Mouse (Mus musculus): Measurements from ENCODE around the gene Rab3gap1. TPM values are rescaled to one million over a fixed set of nuclear protein-coding genes. Genes with fewer than 3 reads are reported as not detected.

The Rab3gap1 gene
- total and polyA plus RNA-seq, 2 experiments from 2014 or later, result 13.5 to 34.6 TPM

DNA sequence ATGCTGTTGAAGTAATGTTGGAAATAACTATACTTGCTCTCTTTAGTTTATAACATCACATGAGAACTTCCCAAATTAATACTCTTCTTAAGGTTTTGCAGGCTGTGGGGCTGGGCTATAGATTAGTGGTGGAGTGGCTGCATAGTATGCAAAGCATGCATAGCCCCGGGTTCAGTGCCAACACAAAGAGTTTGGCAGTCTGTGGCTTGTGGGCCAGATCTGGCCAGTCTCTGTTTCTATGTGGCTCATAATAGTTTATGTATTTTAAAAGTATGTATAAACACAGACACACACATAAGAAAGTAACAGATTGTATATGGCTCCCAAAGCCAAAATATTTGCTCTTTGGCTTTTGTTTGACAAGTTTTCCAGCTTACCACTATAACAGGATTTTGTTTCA lies 47.2 kb downstream of the Rab3gap1 start:
- no peaks in the 10 kb centered on the region for H3K27me3 ChIP-seq (ENCODE audit: insufficient read depth, low read length)
- H3K4me3 ChIP-seq (ENCODE audit: low read depth, low read length), result no peak overlapping the region
- no peaks in the 10 kb centered on the region for H3K9me3 ChIP-seq (ENCODE audit: low read length)
- H3K9ac ChIP-seq, result no peak overlapping the region
- no peak for TF ChIP-seq CTCF (IDR thresholded peaks at IDR 0.05; ENCODE audit: low read depth)
- no peak for DNase-seq
- H3K4me1 ChIP-seq (ENCODE audit: insufficient read depth), result no peaks in the 10 kb centered on the region
- no peak overlapping the region for H3K4me2 ChIP-seq (ENCODE audit: low read depth)
- ATAC-seq, result no peak
- H3K27ac ChIP-seq (ENCODE audit: low read depth, low read length), result no peak overlapping the region
- 68% methylated on average over 1 of the region's 1 CpGs for WGBS
- peaks cover 6% of the 10 kb centered on the region for H3K36me3 ChIP-seq (ENCODE audit: insufficient read depth)

DNA sequence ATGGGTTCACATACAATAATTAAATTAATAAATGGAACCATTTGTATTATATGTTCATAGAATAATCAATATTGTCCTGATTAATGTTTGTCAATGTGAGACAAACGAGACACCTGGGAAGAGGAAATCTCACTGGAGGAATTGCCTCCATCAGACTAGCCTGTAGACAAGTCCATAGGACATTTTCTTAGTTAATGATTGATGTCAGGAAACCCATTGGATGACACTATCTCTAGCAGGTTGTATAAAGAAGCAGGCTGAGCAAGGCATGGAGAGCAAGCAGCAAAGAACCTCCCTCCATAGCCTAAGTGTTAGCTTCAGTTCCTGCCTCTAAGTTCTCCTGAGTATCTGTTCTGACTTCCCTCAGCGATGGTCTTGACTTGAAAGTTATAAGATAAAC lies 64.8 kb downstream of the Rab3gap1 start:
- no peak for TF ChIP-seq CTCF (IDR thresholded peaks at IDR 0.05; ENCODE audit: low read depth)
- no peaks in the 10 kb centered on the region for H3K27me3 ChIP-seq (ENCODE audit: insufficient read depth, low read length)
- H3K9me3 ChIP-seq (ENCODE audit: low read length), result no peaks in the 10 kb centered on the region
- no peaks in the 10 kb centered on the region for H3K4me1 ChIP-seq (ENCODE audit: insufficient read depth)
- 90% methylated on average over 2 of the region's 2 CpGs for WGBS
- H3K27ac ChIP-seq (ENCODE audit: low read depth, low read length), result no peak overlapping the region
- H3K9ac ChIP-seq, result no peak overlapping the region
- H3K4me2 ChIP-seq (ENCODE audit: low read depth), result no peak overlapping the region
- ATAC-seq (no peak), DNase-seq (no peak)
- no peak overlapping the region for H3K4me3 ChIP-seq (ENCODE audit: low read depth, low read length)
- H3K36me3 ChIP-seq (ENCODE audit: insufficient read depth), result peaks cover 29% of the 10 kb centered on the region

DNA sequence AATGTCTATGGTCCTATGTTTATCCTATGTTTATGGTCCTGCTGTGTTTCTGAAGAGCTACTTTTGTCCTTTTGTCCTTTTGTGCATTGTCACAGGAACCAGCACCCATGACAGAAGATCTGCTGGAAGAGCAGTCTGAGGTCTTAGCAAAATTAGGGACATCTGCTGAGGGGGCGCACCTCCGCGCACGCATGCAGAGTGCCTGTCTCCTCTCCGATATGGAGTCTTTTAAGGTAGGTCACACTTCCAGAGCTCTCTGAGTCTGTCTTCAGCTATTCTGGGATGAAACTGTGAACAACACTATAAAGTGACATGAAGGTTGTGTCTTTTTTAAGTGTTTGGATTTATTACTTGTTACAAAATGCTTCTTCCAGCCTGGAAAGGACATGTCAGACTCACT lies 65.7 kb downstream of the Rab3gap1 start:
- no peak overlapping the region for H3K27ac ChIP-seq (ENCODE audit: low read depth, low read length)
- peaks cover 37% of the 10 kb centered on the region for H3K36me3 ChIP-seq (ENCODE audit: insufficient read depth)
- H3K4me2 ChIP-seq (ENCODE audit: low read depth), result no peak overlapping the region
- no peak for TF ChIP-seq CTCF (IDR thresholded peaks at IDR 0.05; ENCODE audit: low read depth)
- no peak overlapping the region for H3K9ac ChIP-seq
- no peak overlapping the region for H3K4me3 ChIP-seq (ENCODE audit: low read depth, low read length)
- 96% methylated on average over 5 of the region's 5 CpGs for WGBS
- no peak for ATAC-seq
- no peaks in the 10 kb centered on the region for H3K27me3 ChIP-seq (ENCODE audit: insufficient read depth, low read length)
- H3K4me1 ChIP-seq (ENCODE audit: insufficient read depth), result no peaks in the 10 kb centered on the region
- DNase-seq, result no peak
- H3K9me3 ChIP-seq (ENCODE audit: low read length), result no peaks in the 10 kb centered on the region

DNA sequence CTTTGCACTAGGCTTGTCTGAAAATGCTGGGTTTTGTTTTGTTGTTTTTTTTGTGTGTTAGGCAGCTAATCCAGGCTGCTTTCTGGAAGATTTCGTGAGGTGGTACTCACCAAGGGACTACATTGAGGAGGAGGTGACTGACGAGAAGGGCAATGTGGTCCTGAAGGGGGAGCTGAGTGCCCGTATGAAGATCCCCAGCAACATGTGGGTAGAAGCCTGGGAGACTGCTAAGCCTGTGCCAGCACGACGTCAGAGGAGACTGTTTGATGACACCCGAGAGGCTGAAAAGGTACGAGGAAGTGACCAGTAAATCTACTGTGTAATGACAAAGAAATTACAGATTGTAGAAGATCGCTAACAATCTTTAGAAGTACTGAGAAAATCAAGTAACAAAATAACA lies 68.7 kb downstream of the Rab3gap1 start:
- Histone ChIP-seq H3K27me3 (ENCODE audit: insufficient read depth, low read length) (no peaks in the 10 kb centered on the region), H3K36me3 (ENCODE audit: insufficient read depth) (peaks cover 57% of the 10 kb centered on the region), H3K4me1 (ENCODE audit: insufficient read depth) (no peaks in the 10 kb centered on the region), H3K4me3 (ENCODE audit: low read depth, low read length) (no peak overlapping the region), H3K9ac (no peak overlapping the region), H3K4me2 (ENCODE audit: low read depth) (no peak overlapping the region), H3K9me3 (ENCODE audit: low read length) (no peaks in the 10 kb centered on the region), H3K27ac (ENCODE audit: low read depth, low read length) (no peak overlapping the region)
- DNase-seq, result peak; percentile 32
- peak; percentile 61; the same call in 1 of the 2 replicates for ATAC-seq
- peak; percentile 43 for TF ChIP-seq CTCF (IDR thresholded peaks at IDR 0.05; ENCODE audit: low read depth)
- 81% methylated on average over 8 of the region's 8 CpGs for WGBS

DNA sequence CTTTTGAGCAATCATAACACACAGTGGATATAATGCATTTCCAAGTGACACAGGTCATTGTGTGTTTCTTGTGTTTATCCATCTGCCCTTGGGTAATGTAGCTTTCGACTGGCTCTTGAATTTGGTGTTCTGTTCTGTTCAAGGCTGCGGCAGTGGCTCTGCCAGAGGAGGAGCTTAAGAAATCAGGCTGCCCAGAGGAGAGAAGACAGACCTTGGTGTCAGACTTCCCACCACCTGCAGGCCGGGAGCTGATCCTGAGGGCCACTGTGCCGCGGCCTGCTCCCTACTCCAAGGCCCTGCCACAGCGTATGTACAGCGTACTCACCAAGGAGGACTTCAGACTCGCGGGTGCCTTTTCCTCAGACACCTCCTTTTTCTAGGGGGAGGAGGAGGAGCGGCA lies 73.7 kb downstream of the Rab3gap1 start:
- no peak overlapping the region for H3K4me2 ChIP-seq (ENCODE audit: low read depth)
- WGBS, result 94% methylated on average over 10 of the region's 10 CpGs
- TF ChIP-seq CTCF (IDR thresholded peaks at IDR 0.05; ENCODE audit: low read depth), result no peak
- H3K36me3 ChIP-seq (ENCODE audit: insufficient read depth), result peaks cover 57% of the 10 kb centered on the region
- no peak overlapping the region for H3K4me3 ChIP-seq (ENCODE audit: low read depth, low read length)
- ATAC-seq, result no peak
- H3K27ac ChIP-seq (ENCODE audit: low read depth, low read length), result no peak overlapping the region
- H3K9ac ChIP-seq, result no peak overlapping the region
- no peak for DNase-seq
- no peaks in the 10 kb centered on the region for H3K4me1 ChIP-seq (ENCODE audit: insufficient read depth)
- no peaks in the 10 kb centered on the region for H3K27me3 ChIP-seq (ENCODE audit: insufficient read depth, low read length)
- H3K9me3 ChIP-seq (ENCODE audit: low read length), result no peaks in the 10 kb centered on the region

DNA sequence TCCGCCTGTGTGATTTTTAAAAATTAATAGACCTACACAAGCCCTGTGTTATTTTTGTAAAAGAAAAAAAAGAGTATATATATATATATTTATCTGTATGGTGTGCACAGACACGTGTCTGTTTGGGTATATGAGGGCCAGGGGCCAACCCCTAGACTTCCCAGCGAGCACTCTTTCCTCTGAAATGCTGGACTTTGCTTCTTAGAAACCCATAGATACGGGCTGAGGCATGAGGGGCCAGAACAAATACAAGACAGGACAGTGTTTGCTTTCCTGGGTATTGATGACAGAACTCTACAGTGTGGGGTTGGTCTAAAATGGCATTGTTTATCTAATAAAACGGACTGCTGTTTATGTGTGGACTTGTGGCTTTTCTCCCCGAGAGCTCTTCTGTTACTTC lies 74.9 kb downstream of the Rab3gap1 start:
- Histone ChIP-seq H3K27me3 (ENCODE audit: insufficient read depth, low read length) (no peaks in the 10 kb centered on the region), H3K27ac (ENCODE audit: low read depth, low read length) (no peak overlapping the region), H3K36me3 (ENCODE audit: insufficient read depth) (peaks cover 49% of the 10 kb centered on the region), H3K4me3 (ENCODE audit: low read depth, low read length) (no peak overlapping the region), H3K9me3 (ENCODE audit: low read length) (no peaks in the 10 kb centered on the region), H3K4me1 (ENCODE audit: insufficient read depth) (no peaks in the 10 kb centered on the region), H3K4me2 (ENCODE audit: low read depth) (no peak overlapping the region), H3K9ac (no peak overlapping the region)
- TF ChIP-seq CTCF (IDR thresholded peaks at IDR 0.05; ENCODE audit: low read depth), result no peak
- WGBS, result 90% methylated on average over 6 of the region's 6 CpGs
- DNase-seq, result no peak
- ATAC-seq, result no peak

DNA sequence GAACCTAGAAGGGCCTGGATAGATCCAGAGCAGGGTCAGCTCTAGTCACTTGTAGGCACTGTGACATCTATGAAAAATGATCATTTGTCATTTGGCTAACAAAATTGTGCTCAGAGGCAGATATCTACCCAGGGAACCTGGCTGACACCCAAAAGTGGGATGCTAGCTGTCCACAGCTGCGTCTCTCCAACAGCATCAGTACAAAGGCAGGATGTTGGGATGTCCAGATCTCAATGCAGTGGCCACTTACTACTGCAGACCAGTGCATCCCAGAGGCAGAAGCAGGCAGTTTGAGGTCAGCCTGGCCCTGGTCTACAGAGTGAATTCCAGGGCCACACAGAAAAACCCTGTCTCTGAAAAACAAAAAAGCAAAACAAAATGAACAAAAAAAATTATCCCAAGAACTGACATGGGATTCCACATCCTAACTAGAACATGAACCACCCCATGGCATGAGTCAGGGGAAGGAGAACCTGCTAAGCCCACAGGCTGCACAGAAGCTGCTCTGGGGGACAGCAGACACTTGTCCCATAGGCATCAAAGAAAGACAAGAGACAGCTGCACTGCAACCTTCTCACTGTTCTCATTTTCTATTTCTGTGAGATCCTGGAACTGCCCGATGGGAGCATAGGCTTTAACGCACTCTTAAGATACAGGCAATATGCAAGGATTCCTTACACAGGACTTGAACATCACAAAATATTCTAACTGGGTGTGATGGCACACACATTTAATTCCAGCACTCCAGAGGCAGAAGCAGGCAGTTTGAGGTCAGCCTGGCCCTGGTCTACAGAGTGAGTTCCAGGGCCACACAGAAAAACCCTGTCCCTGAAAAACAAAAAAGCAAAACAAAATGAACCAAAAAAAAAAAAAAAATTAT lies 77.4 kb downstream of the Rab3gap1 start:
- Histone ChIP-seq H3K27me3 (ENCODE audit: insufficient read depth, low read length) (no peaks in the 10 kb centered on the region), H3K4me2 (ENCODE audit: low read depth) (no peak overlapping the region), H3K9me3 (ENCODE audit: low read length) (no peaks in the 10 kb centered on the region), H3K4me1 (ENCODE audit: insufficient read depth) (no peaks in the 10 kb centered on the region), H3K36me3 (ENCODE audit: insufficient read depth) (peaks cover 26% of the 10 kb centered on the region), H3K27ac (ENCODE audit: low read depth, low read length) (no peak overlapping the region; the same call in 1 of the 2 replicates), H3K9ac (no peak overlapping the region), H3K4me3 (ENCODE audit: low read depth, low read length) (no peak overlapping the region)
- no peak for DNase-seq
- ATAC-seq, result no peak
- 84% methylated on average over 3 of the region's 3 CpGs for WGBS
- TF ChIP-seq CTCF (IDR thresholded peaks at IDR 0.05; ENCODE audit: low read depth), result no peak

All from forebrain, postnatal 0 days (tissue).